Mouse (Mus musculus): ENCODE results near the gene Kcne3.
A peak's percentile ranks its signal among the peaks of the same experiment; 100 is the strongest.

The Kcne3 gene

GRCm38 (mm10) chr7:100182388-100182787 lies 6.1 kb downstream of the Kcne3 start:
- peak; percentile 25 for DNase-seq (ENCODE audit: low read depth)

GRCm38 (mm10) chr7:100187601-100188000 lies 11.3 kb downstream of the Kcne3 start:
- peak; percentile 47 for DNase-seq (ENCODE audit: low read depth)

GRCm38 (mm10) chr7:100190167-100190566 lies 13.9 kb downstream of the Kcne3 start:
- DNase-seq (ENCODE audit: low read depth): no peak

- peak; percentile 55 for DNase-seq (ENCODE audit: low read depth)
Measured at GRCm38 (mm10) chr7:100190778-100191177, 14.5 kb downstream of the Kcne3 start.

GRCm38 (mm10) chr7:100201191-100201590 lies 24.9 kb downstream of the Kcne3 start:
- no peak for DNase-seq (ENCODE audit: low read depth)

GRCm38 (mm10) chr7:100203616-100204015 lies 27.3 kb downstream of the Kcne3 start:
- no peak for DNase-seq (ENCODE audit: low read depth)

GRCm38 (mm10) chr7:100204871-100205270 lies 28.6 kb downstream of the Kcne3 start:
- no peak for DNase-seq (ENCODE audit: low read depth)

- no peak for DNase-seq (ENCODE audit: low read depth)
Measured at GRCm38 (mm10) chr7:100206144-100206543, 29.8 kb downstream of the Kcne3 start.

- DNase-seq (ENCODE audit: low read depth): no peak
Measured at GRCm38 (mm10) chr7:100207886-100208285, 31.6 kb downstream of the Kcne3 start.

- DNase-seq (ENCODE audit: low read depth): no peak
Measured at GRCm38 (mm10) chr7:100214310-100214709, 38.0 kb downstream of the Kcne3 start.

GRCm38 (mm10) chr7:100215116-100215732 lies 38.9 kb downstream of the Kcne3 start:
- no peak for DNase-seq (ENCODE audit: low read depth)

- DNase-seq (ENCODE audit: low read depth): no peak
Measured at GRCm38 (mm10) chr7:100215976-100216375, 39.7 kb downstream of the Kcne3 start.

GRCm38 (mm10) chr7:100216601-100217565 lies 40.6 kb downstream of the Kcne3 start:
- no peak for DNase-seq (ENCODE audit: low read depth)

- DNase-seq (ENCODE audit: low read depth): peak; percentile 93
Measured at GRCm38 (mm10) chr7:100227158-100227875, 51.0 kb downstream of the Kcne3 start, which contains the start of gene Pgm2l1. TSS of gene Pgm2l1 (plus strand) at chr7:100227394.

GRCm38 (mm10) chr7:100227896-100228525 lies 51.7 kb downstream of the Kcne3 start:
- DNase-seq (ENCODE audit: low read depth): no peak

- DNase-seq (ENCODE audit: low read depth): no peak
Measured at GRCm38 (mm10) chr7:100228957-100229356, 52.7 kb downstream of the Kcne3 start.

GRCm38 (mm10) chr7:100230646-100231045 lies 54.3 kb downstream of the Kcne3 start:
- DNase-seq (ENCODE audit: low read depth): no peak

- DNase-seq (ENCODE audit: low read depth): no peak
Measured at GRCm38 (mm10) chr7:100231661-100232060, 55.4 kb downstream of the Kcne3 start.

GRCm38 (mm10) chr7:100233681-100234080 lies 57.4 kb downstream of the Kcne3 start:
- no peak for DNase-seq (ENCODE audit: low read depth)

All from c-Kit-positive CD71-negative TER-119-negative erythroid progenitor cells, embryonic 14.5 days (primary cell).